Mouse (Mus musculus) forebrain, embryonic 15.5 days (tissue): ENCODE measurements around the gene Gm14327. TPM values are rescaled to one million over a fixed set of nuclear protein-coding genes. Genes with fewer than 3 reads are reported as not detected.
"Not testable (repeated sequence)": the region's sequence is repeated elsewhere in the genome, so short reads cannot be mapped to it uniquely, and the experiment has no call there.

Experiments
- ATAC-seq: fragments of 200-750 bp; cut with Nextera tagmentation; replicated peaks from 2 replicates; pipeline ENCODE4 v1.8.0; 2017; ENCODE audit warnings: mild to moderate bottlenecking, moderate TSS enrichment, moderate library complexity
- H3K27ac ChIP-seq: fragments of 300-500 bp; sonication (generic); replicated peaks from 2 replicates; pipeline ENCODE4 v1.5.1; 2015; ENCODE audit warnings: mild to moderate bottlenecking, inconsistent platforms
- H3K27me3 ChIP-seq: fragments of 300-500 bp; sonication (generic); 2 replicates; pipeline ENCODE4 v1.6.1; 2015; ENCODE audit warnings: inconsistent platforms
- H3K36me3 ChIP-seq: fragments of 300-500 bp; sonication (generic); 2 replicates; pipeline ENCODE4 v1.6.1; 2015; ENCODE audit warnings: mild to moderate bottlenecking, inconsistent platforms
- H3K4me1 ChIP-seq: fragments of 300-500 bp; sonication (generic); 2 replicates; pipeline ENCODE4 v1.6.1; 2015; ENCODE audit warnings: inconsistent platforms
- H3K4me2 ChIP-seq: fragments of 300-500 bp; sonication (generic); replicated peaks from 2 replicates; pipeline ENCODE4 v1.6.1; 2015; ENCODE audit warnings: mild to moderate bottlenecking, inconsistent platforms
- H3K4me3 ChIP-seq: fragments of 300-500 bp; sonication (generic); 2 replicates; pipeline ENCODE4 v1.5.1; 2015; ENCODE audit warnings: mild to moderate bottlenecking, inconsistent platforms
- H3K9ac ChIP-seq: fragments of 300-500 bp; sonication (generic); replicated peaks from 2 replicates; pipeline ENCODE4 v1.6.1; 2015; ENCODE audit warnings: mild to moderate bottlenecking, inconsistent platforms
- H3K9me3 ChIP-seq: fragments of 300-500 bp; sonication (generic); 2 replicates; pipeline ENCODE4 v1.6.1; 2016; ENCODE audit warnings: inconsistent platforms
- WGBS: fragments of 180-500 bp; shearing (Covaris S2); methylation state at CpG from one replicate; pipeline ENCODE4 v1.1.7; 2015; ENCODE audit warnings: mixed read lengths; 5-methylcytosine and 5-hydroxymethylcytosine counted together
- polyA plus RNA-seq: library from polyadenylated mRNA; unstranded; fragments of >200 nt; fragmentation: Nextera tagmentation; extraction: Ambion mirVana; gene quantifications from 2 replicates; pipeline ENCODE4 v1.2.1, GENCODE M21; 2015

The Gm14327 gene
- 2.3 and 2.4 TPM in 2 replicates for polyA plus RNA-seq

DNA sequence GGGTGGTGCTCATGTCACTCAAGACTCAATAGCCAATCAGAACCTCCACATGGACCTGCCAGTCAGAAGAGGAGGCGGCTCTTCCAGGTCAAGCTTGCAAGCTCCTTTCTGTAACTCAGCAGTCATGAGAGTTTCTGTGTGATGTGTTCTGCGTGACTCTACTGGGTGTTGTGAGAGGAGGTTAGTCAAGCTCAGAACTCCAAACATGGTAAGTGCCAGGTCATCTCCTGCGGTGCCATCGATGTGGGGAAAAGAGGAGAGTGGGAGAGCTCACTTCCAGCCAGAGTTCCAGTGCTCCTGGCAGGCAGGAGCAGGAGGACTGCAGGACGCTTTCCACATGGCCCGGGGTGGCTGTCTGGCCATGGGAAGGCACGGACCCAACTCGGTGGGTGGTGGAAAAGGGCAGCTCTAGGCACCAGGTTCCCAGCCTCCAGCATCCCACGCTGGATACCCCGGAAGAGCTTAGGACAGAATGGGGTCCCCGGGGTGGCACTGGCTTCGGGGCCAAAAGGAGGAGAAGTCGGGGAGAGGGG is at the start of gene Gm14327:
Gene Gm14327, plus strand, starts transcription at position 51 of the 533 bp plus-strand sequence.
- not testable (repeated sequence) for H3K9me3 ChIP-seq, H3K36me3 ChIP-seq, H3K9ac ChIP-seq, H3K4me1 ChIP-seq, H3K27ac ChIP-seq, ATAC-seq, H3K27me3 ChIP-seq, H3K4me2 ChIP-seq
- 55% methylated on average over 9 of the region's 13 CpGs for WGBS
- H3K4me3 ChIP-seq, result peak within 1 kb of the TSS; percentile 18; the same call in 1 of the 2 replicates

DNA sequence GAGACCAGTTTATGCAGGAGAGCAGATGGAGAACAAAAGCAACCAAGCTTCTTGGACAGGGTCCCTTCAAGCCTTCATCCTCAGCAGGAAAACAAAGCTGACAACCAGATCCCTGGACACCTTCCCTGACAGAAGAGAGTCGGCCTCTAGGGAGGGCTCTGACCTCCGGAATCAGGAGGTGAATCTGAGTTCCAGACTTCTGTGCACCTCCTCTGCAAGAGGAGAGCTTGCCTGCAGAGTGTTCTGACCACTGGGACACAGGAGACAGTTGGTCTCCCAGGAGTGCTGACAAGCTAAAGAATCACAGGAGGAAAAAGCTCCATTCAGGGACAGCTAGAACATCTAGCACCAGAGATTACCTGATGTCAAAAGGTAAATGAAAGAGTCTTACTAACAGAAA is 34.6 kb upstream of the Gm14327 start:
- not testable (repeated sequence) for H3K36me3 ChIP-seq, H3K27me3 ChIP-seq, H3K4me3 ChIP-seq, H3K9me3 ChIP-seq, ATAC-seq, H3K27ac ChIP-seq, H3K4me1 ChIP-seq, H3K9ac ChIP-seq, H3K4me2 ChIP-seq
- WGBS, result 91% methylated on average over 2 of the region's 2 CpGs

DNA sequence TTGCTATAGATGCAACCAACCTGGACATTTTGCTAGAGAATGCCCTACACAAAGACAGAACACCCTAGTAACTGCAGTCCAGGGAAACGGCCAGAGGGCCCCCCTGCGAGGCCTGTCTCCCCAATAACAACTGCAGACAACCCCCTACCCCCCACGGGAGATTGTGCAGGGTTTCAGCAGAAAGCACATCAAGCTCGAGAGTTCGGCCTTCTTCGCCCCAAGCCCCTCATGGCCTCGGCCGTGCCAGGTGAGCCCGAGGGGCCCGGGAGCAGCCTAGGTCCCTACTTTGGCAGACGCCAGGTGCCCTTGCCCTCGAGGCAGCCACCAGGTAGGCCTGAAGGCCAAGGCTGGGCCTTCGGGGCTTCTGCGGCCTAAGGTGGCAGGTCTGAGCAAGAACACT is 9.2 kb upstream of the Gm14327 start:
- not testable (repeated sequence) for ATAC-seq, H3K36me3 ChIP-seq
- 94% methylated on average over 13 of the region's 14 CpGs for WGBS

DNA sequence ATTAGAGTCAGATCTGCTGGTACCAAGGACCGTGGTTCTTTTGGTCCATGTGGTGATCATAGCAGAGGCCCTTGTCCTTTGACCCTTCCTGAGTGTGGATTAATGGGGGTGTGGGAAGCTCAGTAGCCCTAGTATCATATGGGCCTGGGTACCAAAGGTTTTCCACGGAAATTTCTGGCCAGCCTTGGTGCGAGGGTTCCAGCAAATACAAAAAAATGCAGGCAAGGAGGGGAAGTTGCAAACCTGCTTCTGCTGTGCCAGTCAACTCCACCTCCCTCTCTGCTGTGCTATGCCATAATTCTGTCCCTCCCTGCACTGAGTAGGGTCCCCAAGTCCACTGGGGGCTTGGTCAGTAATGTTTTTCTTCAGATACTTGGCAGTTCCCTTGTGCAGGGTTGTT is 1.3 kb downstream of the Gm14327 start:
- not testable (repeated sequence) for H3K4me2 ChIP-seq, H3K27ac ChIP-seq, H3K4me3 ChIP-seq, H3K36me3 ChIP-seq, ATAC-seq, H3K4me1 ChIP-seq, H3K27me3 ChIP-seq, H3K9ac ChIP-seq, H3K9me3 ChIP-seq
- WGBS, result 85% methylated on average over 2 of the region's 3 CpGs

More for the DNA sequence above, 9.2 kb upstream of the Gm14327 start:
- H3K27ac ChIP-seq, H3K4me3 ChIP-seq, H3K9ac ChIP-seq, H3K27me3 ChIP-seq, H3K4me1 ChIP-seq, H3K4me2 ChIP-seq, H3K9me3 ChIP-seq: not testable (repeated sequence)

DNA sequence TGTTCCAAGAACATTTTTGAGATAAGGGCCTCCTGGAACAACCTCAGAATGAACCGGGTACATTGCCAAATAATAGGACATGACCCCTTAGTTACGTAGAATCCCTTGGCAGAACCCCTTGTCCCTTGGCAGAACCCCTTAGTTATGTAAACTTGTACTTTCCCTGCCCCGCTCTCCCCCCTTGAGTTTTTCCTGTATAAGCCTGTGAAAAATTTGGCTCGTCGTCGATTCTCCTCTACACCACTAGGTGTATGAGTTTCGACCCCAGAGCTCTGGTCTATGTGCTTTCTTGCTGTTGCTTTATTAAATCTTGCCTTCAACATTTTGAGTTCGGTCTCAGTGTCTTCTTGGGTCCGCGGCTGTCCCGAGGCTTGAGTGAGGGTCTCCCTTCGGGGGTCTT is 6.4 kb downstream of the Gm14327 start:
- not testable (repeated sequence) for H3K9ac ChIP-seq, H3K4me1 ChIP-seq, ATAC-seq, H3K36me3 ChIP-seq, H3K27me3 ChIP-seq, H3K27ac ChIP-seq, H3K4me3 ChIP-seq, H3K9me3 ChIP-seq, H3K4me2 ChIP-seq
- WGBS, result 93% methylated on average over 3 of the region's 12 CpGs

DNA sequence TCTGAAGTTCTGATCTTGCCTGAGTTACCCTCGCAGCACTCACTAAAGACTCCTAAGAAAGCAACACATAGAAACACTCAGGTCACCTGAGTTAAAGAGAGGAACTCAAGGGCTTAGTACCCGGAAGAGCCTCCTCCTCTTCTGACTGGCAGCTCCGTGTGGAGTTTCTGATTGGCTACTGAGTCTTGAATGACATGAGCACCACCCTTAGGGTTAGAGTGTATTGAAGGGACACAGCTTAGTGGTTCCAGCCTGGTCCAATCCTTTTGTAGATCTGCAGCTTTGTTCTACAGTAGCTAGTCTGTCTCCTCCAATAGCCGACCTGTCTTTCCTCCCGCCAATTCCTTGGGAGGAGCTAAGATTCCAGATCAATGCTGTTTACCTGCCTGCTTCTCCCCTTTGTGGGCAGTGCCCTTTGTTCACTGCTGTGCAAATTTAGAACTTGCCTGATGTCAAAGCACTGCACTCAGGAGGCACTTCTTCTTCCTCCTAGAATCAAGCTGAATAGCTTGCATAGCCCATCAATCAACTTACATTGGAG is 28.7 kb downstream of the Gm14327 start, which contains the start of gene Zfp972:
Gene Zfp972, minus strand, starts transcription at position 51 of the 541 bp plus-strand sequence.
- not testable (repeated sequence) for H3K4me1 ChIP-seq, H3K9me3 ChIP-seq, H3K27me3 ChIP-seq, H3K4me3 ChIP-seq, H3K27ac ChIP-seq, H3K9ac ChIP-seq, ATAC-seq, H3K36me3 ChIP-seq, H3K4me2 ChIP-seq
- 68% methylated on average over 4 of the region's 5 CpGs for WGBS

Other genes starting within 250 kb of the Gm14327 start
- gene Gm14322, start 137.8 kb upstream of the Gm14327 start, polyA plus RNA-seq, result 7.8 and 9.1 TPM in 2 replicates
- gene Gm14325, start 56.8 kb upstream of the Gm14327 start, polyA plus RNA-seq, result 33.5 and 35.4 TPM in 2 replicates
- gene Zfp972, start 28.5 kb downstream of the Gm14327 start, polyA plus RNA-seq, result 0.61 and 0.67 TPM in 2 replicates
- gene Gm14326, start 60.2 kb downstream of the Gm14327 start, polyA plus RNA-seq, result 14.4 and 14.5 TPM in 2 replicates
- gene Zfp971, start 126.2 kb downstream of the Gm14327 start, polyA plus RNA-seq, result 8.7 and 8.9 TPM in 2 replicates
- gene Zfp931, start 181.4 kb downstream of the Gm14327 start, polyA plus RNA-seq, result 13.4 TPM in 2 replicates
- 53.9 and 57.5 TPM in 2 replicates for gene Phactr3, start 221.9 kb downstream of the Gm14327 start, polyA plus RNA-seq